Mouse (Mus musculus): ENCODE data around the gene Chst15. TPM values are rescaled to one million over a fixed set of nuclear protein-coding genes. Genes with fewer than 3 reads are reported as not detected.

Gene Chst15
- polyA plus RNA-seq, 1 experiment from 2014 or later = 19.3 TPM

GRCm38 (mm10) chr7:132267721-132268498, 49.1 kb downstream of the Chst15 start:
- Histone ChIP-seq H3K27me3 (no peaks in the 10 kb centered on the region), H3K4me1 (no peaks in the 10 kb centered on the region), H3K4me3 (replicated peaks) (no peak overlapping the region), H3K27ac (no peak overlapping the region), H3K9me3 (replicated peaks) (no peaks in the 10 kb centered on the region), H3K36me3 (peaks cover 58% of the 10 kb centered on the region), H3K9ac (no peak overlapping the region), H3K4me2 (no peak overlapping the region)
- WGBS = 73% methylated on average over 4 of the region's 4 CpGs
- no peak for ATAC-seq (replicated peaks; ENCODE audit: low FRiP score)

- no peaks in the 10 kb centered on the region for H3K27me3 ChIP-seq
- WGBS = 74% methylated on average over 3 of the region's 3 CpGs
- peaks cover 51% of the 10 kb centered on the region for H3K36me3 ChIP-seq
- H3K9ac ChIP-seq = no peak overlapping the region
- no peak overlapping the region for H3K27ac ChIP-seq
- H3K4me3 ChIP-seq (replicated peaks) = no peak overlapping the region
- no peak for ATAC-seq (replicated peaks; ENCODE audit: low FRiP score)
- H3K4me2 ChIP-seq = no peak overlapping the region
- H3K9me3 ChIP-seq (replicated peaks) = no peaks in the 10 kb centered on the region
- peaks cover 4% of the 10 kb centered on the region; the same call in 1 of the 2 replicates for H3K4me1 ChIP-seq
These were observed 52.3 kb downstream of the Chst15 start for GRCm38 (mm10) chr7:132264763-132265162.

- Histone ChIP-seq H3K27me3 (no peaks in the 10 kb centered on the region), H3K4me2 (no peak overlapping the region), H3K4me1 (peaks cover 20% of the 10 kb centered on the region), H3K9ac (no peak overlapping the region), H3K27ac (no peak overlapping the region), H3K36me3 (peaks cover 36% of the 10 kb centered on the region), H3K9me3 (replicated peaks) (no peaks in the 10 kb centered on the region), H3K4me3 (replicated peaks) (no peak overlapping the region)
- ATAC-seq (replicated peaks; ENCODE audit: low FRiP score) = no peak
- WGBS = 71% methylated on average over 6 of the region's 6 CpGs
These were observed 53.8 kb downstream of the Chst15 start for GRCm38 (mm10) chr7:132263186-132263585.

- no peak overlapping the region for H3K4me2 ChIP-seq
- peaks cover 25% of the 10 kb centered on the region for H3K4me1 ChIP-seq
- no peaks in the 10 kb centered on the region for H3K9me3 ChIP-seq (replicated peaks)
- H3K36me3 ChIP-seq = peaks cover 32% of the 10 kb centered on the region
- H3K9ac ChIP-seq = no peak overlapping the region
- WGBS = 83% methylated on average over 6 of the region's 6 CpGs
- no peak for ATAC-seq (replicated peaks; ENCODE audit: low FRiP score)
- no peak overlapping the region for H3K27ac ChIP-seq
- H3K27me3 ChIP-seq = no peaks in the 10 kb centered on the region
- no peak overlapping the region for H3K4me3 ChIP-seq (replicated peaks)
These were observed 54.3 kb downstream of the Chst15 start for GRCm38 (mm10) chr7:132262696-132263095.

GRCm38 (mm10) chr7:132261885-132262284, 55.1 kb downstream of the Chst15 start:
- no peak overlapping the region for H3K27ac ChIP-seq
- peaks cover 30% of the 10 kb centered on the region for H3K4me1 ChIP-seq
- H3K4me3 ChIP-seq (replicated peaks) = no peak overlapping the region
- H3K4me2 ChIP-seq = no peak overlapping the region
- no peak overlapping the region for H3K9ac ChIP-seq
- H3K9me3 ChIP-seq (replicated peaks) = no peaks in the 10 kb centered on the region
- no peaks in the 10 kb centered on the region for H3K27me3 ChIP-seq
- peaks cover 28% of the 10 kb centered on the region for H3K36me3 ChIP-seq
- ATAC-seq (replicated peaks; ENCODE audit: low FRiP score) = no peak
- WGBS = 67% methylated on average over 3 of the region's 3 CpGs

GRCm38 (mm10) chr7:132260632-132261031, 56.4 kb downstream of the Chst15 start:
- Histone ChIP-seq H3K4me2 (no peak overlapping the region), H3K4me3 (replicated peaks) (no peak overlapping the region), H3K4me1 (peaks cover 30% of the 10 kb centered on the region), H3K27ac (no peak overlapping the region), H3K36me3 (peaks cover 22% of the 10 kb centered on the region; the same call in 1 of the 2 replicates), H3K9me3 (replicated peaks) (no peaks in the 10 kb centered on the region), H3K9ac (no peak overlapping the region), H3K27me3 (no peaks in the 10 kb centered on the region)
- 67% methylated on average over 5 of the region's 5 CpGs for WGBS
- no peak for ATAC-seq (replicated peaks; ENCODE audit: low FRiP score)

GRCm38 (mm10) chr7:132258817-132259216, 58.2 kb downstream of the Chst15 start:
- Histone ChIP-seq H3K27me3 (no peaks in the 10 kb centered on the region), H3K36me3 (peaks cover 7% of the 10 kb centered on the region; the same call in 1 of the 2 replicates), H3K4me3 (replicated peaks) (no peak overlapping the region), H3K9me3 (replicated peaks) (no peaks in the 10 kb centered on the region), H3K4me1 (peaks cover 30% of the 10 kb centered on the region), H3K9ac (no peak overlapping the region), H3K27ac (peak overlapping the region; percentile 70), H3K4me2 (no peak overlapping the region)
- WGBS = 31% methylated on average over 7 of the region's 7 CpGs
- ATAC-seq (replicated peaks; ENCODE audit: low FRiP score) = peak; percentile 70

DNA sequence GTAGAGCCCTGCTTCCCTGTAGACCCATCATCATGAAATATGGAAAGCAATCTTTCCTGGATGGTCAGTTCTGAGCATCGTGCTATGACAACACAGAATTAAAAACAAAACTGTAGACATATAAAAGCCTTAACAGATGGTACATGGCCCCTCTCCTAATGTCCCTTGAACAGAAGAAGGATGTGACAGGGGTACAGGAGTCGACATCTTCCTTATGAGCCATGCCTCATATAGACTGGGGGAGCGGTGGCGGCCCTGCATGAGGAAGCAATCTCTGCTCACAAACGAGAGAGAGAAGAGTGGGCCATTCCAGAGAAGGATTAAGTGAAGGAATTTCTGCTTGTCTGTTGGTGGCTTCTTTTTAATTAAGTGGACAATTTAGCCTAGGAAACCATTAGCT, 58.8 kb downstream of the Chst15 start:
- ATAC-seq (replicated peaks; ENCODE audit: low FRiP score) = no peak
- Histone ChIP-seq H3K27ac (peak overlapping the region; percentile 70), H3K4me1 (peaks cover 30% of the 10 kb centered on the region)

GRCm38 (mm10) chr7:132253513-132253912, 63.5 kb downstream of the Chst15 start:
- whole genome bisulfite sequencing = 82% methylated on average over 5 of the region's 5 CpGs
- no peaks in the 10 kb centered on the region for H3K27me3 ChIP-seq
- ATAC-seq (replicated peaks; ENCODE audit: low FRiP score) = no peak

More for the DNA sequence above, 58.8 kb downstream of the Chst15 start:
- H3K9me3 ChIP-seq (replicated peaks) = no peaks in the 10 kb centered on the region
- H3K4me3 ChIP-seq (replicated peaks) = no peak overlapping the region
- peaks cover 4% of the 10 kb centered on the region; the same call in 1 of the 2 replicates for H3K36me3 ChIP-seq
- no peak overlapping the region for H3K4me2 ChIP-seq
- 47% methylated on average over 5 of the region's 5 CpGs for WGBS
- no peak overlapping the region for H3K9ac ChIP-seq
- no peaks in the 10 kb centered on the region for H3K27me3 ChIP-seq

GRCm38 (mm10) chr7:132253078-132253477, 64.0 kb downstream of the Chst15 start:
- no peaks in the 10 kb centered on the region for H3K27me3 ChIP-seq
- ATAC-seq (replicated peaks; ENCODE audit: low FRiP score) = no peak
- no peak overlapping the region for H3K4me3 ChIP-seq (replicated peaks)
- H3K4me2 ChIP-seq = no peak overlapping the region
- peaks cover 4% of the 10 kb centered on the region; the same call in 1 of the 2 replicates for H3K36me3 ChIP-seq
- no peak overlapping the region for H3K27ac ChIP-seq
- H3K9me3 ChIP-seq (replicated peaks) = no peaks in the 10 kb centered on the region
- 88% methylated on average over 4 of the region's 4 CpGs for WGBS
- H3K9ac ChIP-seq = no peak overlapping the region
- peaks cover 27% of the 10 kb centered on the region for H3K4me1 ChIP-seq

More at GRCm38 (mm10) chr7:132253513-132253912, 63.5 kb downstream of the Chst15 start:
- H3K4me3 ChIP-seq (replicated peaks) = no peak overlapping the region
- no peak overlapping the region for H3K4me2 ChIP-seq
- H3K9me3 ChIP-seq (replicated peaks) = no peaks in the 10 kb centered on the region
- H3K36me3 ChIP-seq = peaks cover 4% of the 10 kb centered on the region; the same call in 1 of the 2 replicates
- H3K27ac ChIP-seq = no peak overlapping the region
- H3K4me1 ChIP-seq = peaks cover 27% of the 10 kb centered on the region
- no peak overlapping the region for H3K9ac ChIP-seq

DNA sequence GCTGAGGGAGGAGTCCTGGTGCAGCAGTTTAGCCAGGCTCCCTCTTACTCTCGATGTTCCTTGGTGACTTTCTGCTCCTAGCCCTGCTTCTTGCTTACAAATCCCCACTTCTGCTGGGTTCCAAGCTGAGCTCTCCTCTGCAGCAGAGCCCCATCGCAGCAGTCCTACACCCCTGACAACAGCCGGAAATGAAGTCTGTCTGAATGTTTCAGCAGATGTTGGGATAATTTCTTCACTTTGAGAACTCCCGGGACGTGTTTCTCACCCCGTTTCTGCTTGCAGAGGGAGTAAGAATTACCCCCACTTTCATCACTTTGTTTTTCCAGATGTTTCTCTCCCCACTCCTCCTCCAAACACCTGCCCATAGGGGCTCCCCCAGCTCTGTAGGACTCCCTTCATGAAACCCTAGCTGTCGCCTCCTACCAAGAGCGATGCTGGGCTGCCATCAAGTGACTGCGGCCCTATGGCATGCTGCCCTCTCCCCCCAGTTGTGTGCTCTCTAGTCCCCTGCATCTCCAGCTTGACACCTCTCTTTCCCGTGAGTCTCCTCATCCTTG, 67.4 kb downstream of the Chst15 start:
- no peak overlapping the region for H3K9ac ChIP-seq
- WGBS = 41% methylated on average over 10 of the region's 10 CpGs
- no peak overlapping the region for H3K4me2 ChIP-seq
- no peak overlapping the region for H3K4me3 ChIP-seq (replicated peaks)
- ATAC-seq (replicated peaks; ENCODE audit: low FRiP score) = no peak
- peaks cover 13% of the 10 kb centered on the region for H3K36me3 ChIP-seq
- no peaks in the 10 kb centered on the region for H3K27me3 ChIP-seq
- H3K27ac ChIP-seq = no peak overlapping the region
- peaks cover 31% of the 10 kb centered on the region for H3K4me1 ChIP-seq
- H3K9me3 ChIP-seq (replicated peaks) = no peaks in the 10 kb centered on the region

DNA sequence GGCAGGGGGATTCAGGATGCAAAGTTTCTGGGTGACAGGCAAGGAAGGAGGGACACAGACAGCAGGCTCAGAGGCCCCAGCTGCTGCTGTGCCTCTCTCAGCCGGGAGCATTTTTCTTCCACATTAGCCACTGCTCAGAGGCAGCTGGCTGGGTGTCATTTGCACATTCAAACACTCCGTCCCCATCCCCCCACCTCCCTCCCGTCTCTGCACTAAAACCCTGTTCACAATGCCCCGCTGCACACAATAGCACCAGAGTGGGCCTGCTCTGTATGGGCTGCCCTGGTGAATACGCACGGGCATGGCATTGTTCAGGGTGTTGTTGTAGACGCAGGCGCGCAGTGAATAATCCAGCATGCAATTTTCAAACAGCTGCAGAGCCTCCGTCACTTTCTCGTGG, 69.5 kb downstream of the Chst15 start:
- Histone ChIP-seq H3K36me3 (peaks cover 14% of the 10 kb centered on the region), H3K4me1 (peaks cover 36% of the 10 kb centered on the region), H3K27me3 (no peaks in the 10 kb centered on the region), H3K4me2 (0 out of 2 replicates have a peak overlapping the region, but pooled peaks have one; percentile 7), H3K27ac (peak overlapping the region; percentile 66; the same call in 1 of the 2 replicates), H3K9me3 (replicated peaks) (no peaks in the 10 kb centered on the region), H3K4me3 (replicated peaks) (no peak overlapping the region), H3K9ac (no peak overlapping the region)
- peak; percentile 70 for ATAC-seq (replicated peaks; ENCODE audit: low FRiP score)
- 12% methylated on average over 11 of the region's 11 CpGs for WGBS

Data from kidney, embryonic 15.5 days (tissue).